Mouse (Mus musculus): ENCODE results near the gene Kiss1.

GRCm38 (mm10) chr1:133274163-133274562 lies 47.5 kb upstream of the Kiss1 start:
- TF ChIP-seq POLR2A (IDR thresholded peaks at IDR 0.05; ENCODE audit: low read depth, low read length) (no peak), CTCF (IDR thresholded peaks at IDR 0.05; ENCODE audit: extremely low read depth, insufficient read length, insufficient replicate concordance, low read depth, low read length) (no peak)
